Mouse (Mus musculus) right cerebral cortex, adult 18-20 months (tissue): ENCODE results near the gene Slc35f6.

ENCODE experiments used
- DNase-seq: peaks from one replicate; pipeline ENCODE4 v3.0.0; 2022; ENCODE audit warnings: mixed read lengths

Gene Slc35f6

DNA sequence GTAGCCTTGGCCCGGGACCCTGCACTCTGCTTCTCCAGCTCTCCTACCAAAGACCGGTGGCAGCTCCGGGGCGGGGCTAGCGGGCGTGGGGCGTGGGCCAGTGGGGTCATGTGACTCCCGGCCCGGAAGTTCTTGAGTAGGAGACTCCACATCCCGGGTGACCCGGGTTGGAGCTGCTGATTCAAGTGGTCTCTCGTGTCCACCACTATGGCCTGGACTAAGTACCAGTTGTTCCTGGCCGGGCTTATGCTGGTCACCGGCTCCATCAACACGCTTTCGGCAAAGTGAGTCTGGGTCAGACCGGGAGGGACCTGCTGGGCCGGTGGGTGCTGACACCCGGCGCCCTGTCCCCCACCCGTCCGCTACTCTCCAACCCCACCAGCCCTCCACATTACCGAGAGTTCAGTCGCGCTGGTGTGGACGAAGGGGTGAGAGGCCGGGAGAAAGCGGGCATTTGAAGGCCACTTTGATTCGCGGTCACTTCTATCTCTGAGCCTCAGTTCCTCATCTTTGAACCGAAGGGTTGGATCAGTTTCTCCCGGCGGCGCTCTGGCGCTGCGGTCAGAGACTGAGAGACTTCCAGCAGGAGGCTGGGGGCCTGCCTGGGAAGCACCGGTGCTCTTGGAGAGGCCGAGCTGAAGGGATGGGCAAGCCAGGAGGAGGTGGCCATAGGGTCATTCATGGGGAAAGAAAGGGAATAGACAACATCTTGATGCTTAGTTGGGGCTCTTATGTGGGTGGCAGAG lies at the start of gene Slc35f6:
TSS of gene Slc35f6 (plus strand) at position 119 of the 746 bp plus-strand sequence.
- peak; percentile 95 for DNase-seq

DNA sequence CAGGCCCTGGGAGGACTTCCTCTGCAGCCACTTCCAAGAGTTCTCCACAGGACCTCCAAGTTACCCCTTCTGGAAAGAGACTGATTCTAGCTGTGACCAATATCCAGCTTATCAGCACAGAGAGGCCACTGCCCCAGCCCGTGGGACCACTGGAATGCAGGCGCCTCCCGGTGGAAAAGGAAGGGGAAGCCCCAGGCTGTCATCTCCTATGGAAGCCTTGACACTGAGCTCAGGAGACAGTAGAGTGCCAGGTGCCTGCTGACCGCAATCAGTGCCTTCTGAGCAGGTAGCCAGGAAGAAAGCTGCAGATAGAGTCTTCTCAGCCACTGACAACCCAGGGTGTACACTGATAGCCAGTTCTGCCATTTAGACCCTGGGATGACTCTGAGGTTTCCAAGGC lies 46.3 kb upstream of the Slc35f6 start:
- no peak for DNase-seq

DNA sequence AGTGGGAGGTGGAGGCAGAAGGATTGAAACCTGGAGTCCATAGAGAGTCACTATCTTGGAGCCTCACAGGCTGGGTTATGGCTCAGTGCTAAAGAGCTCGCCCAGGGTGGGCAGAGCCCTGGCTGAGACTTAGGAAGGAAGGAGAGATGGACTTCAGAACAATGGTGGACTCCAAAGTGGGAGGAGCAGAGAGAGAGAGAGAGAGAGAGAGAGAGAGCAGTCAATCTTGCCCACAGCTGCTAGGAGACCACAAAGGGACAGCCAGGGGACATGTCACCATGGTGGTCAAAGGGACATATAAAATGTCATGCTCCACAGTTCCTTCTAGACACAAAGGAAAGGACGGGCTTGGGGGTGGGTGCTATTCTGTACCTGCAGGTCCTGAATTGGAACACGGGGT lies 44.5 kb upstream of the Slc35f6 start:
- DNase-seq, result no peak

DNA sequence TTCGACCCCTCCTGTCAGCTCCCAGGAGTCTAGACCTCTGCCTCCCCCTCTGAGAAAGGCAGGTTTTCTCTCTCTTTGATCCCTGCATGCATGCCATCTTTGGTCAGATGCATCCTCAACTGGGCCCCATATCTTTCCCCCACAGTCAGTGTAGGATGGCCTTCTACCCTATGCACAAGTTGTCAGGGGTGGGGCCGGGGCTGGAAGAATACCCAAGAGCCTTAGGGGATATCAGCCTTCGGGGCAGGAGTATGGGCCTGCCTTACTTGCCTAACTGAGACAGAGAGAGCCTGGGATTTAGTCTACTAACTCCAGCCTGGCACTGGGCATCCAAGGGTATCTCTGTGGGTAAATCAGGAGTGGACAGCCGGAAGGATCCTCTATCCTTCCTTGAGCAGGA lies 43.8 kb upstream of the Slc35f6 start:
- no peak for DNase-seq

DNA sequence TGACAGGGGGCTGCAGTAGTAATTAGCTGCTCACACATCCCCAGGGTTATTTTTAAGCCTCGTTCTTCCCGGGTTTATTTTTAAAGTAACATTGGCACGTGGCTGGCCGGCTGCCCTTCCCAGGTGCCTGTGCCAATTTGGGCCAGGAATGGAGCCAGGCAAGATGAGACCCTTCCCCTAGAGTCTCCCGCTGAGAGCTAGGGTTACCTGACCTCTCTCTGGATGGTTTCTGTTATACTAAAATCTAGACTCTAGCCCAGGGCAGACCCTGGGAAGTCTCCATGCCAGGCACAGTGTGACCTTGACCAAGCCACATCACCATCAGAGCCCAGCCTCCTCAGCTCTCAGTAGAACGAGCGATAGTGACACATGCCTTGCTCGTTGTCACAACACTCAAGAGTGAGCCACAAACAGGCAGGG lies 43.0 kb upstream of the Slc35f6 start:
- no peak for DNase-seq

DNA sequence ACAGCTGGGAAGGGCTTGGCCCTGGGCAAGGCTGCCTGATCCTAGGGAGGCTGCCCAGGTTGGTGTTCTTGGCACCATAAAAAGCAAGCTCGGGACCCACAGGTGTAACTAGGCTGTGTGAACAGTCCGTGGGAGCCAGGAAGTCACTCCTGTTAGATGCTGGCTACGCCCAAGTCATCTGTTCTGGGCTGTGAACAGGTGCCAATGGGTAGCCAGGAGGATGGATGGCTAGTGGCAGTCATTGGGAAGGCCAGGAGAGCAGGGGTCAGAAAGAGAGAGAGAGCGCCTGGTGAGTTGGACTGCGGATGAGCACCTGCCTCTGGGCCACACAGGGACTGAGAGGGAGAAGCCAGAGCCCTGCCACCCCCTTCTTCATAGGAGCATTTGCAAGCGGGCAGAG lies 42.1 kb upstream of the Slc35f6 start:
- no peak for DNase-seq

DNA sequence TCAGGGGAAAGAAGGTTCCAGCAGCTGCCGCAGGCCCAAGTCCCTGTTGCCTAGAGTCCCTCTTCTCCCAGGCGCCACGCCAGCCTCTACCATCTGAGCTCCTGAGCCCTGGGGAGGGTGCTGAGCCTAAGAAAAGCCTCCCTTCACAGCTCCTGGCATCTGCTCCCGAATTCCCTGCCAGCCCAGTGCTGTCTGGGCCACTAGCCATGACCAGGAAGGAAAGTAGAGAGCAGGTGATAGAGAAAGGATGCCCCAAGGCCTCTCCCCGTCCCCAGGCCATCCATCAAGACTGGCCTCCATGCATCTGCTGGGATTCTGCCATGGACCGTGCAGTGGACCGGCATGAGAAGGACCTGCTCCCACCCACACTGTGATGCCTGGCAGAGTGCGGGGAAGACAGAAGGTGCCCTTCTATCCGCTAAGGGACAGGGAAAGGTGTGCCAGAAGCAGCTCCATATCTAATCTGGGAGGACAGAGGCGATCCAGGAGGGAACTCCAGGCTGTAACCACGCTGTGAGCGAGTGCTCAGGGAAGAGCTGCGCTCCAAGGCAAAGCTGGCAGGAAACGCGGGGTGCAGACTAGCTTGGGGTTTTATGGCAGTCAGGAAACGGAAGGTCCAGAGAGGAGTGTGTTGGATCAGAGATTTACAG lies 41.2 kb upstream of the Slc35f6 start:
- DNase-seq, result peak; percentile 90

DNA sequence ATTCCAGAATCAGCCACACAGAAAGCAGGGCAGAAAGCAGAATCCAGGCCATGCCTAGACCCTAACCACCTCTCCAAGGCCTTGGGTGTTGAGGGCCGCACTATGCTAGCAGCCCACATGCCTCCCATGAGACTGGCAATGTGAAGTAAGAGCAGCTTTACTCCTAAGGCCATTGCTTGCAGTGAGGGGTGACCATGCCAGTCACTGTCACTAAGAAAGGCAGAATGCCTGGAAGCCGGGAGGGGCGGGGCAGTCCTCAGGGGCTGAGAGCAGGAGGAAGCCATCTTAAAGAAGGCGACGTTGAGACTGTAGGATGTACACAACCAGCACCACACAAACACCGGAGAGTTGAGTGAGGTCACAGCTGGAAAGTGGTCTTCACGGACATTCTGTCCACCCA lies 38.6 kb upstream of the Slc35f6 start:
- DNase-seq, result no peak

DNA sequence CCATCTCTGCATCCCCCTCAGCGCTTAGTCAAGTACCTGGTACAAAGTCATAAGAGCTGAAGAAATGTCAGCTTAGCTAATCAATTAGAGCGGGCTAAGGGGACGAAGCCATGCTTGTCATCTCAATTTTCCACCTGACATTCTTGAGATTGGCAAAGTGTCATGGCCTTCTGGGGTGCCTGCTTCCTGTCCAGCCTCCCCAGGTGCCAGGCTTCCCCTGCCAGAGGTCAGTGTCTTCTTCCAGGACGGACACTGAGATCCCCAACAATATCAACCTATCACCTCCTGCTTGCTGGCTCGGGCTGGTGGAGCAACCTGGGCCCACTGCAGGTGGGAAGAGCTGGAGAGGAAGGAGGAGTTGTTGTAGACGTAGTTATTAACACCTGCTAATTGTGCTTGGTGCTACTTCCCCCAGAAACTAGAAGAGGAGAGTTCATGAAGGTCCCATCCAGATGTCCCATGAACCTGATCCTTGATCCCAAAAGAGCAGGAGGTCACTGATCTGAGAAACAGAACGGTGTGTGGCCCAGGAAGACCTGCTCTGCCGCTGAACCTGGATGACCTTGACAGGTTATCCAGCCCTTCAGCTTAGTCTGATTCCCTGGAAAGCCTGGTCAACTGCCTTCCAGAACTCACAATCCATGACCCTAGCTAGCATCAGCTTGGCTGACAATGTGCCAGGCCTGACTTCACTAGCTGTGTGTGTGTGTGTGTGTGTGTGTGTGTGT lies 37.7 kb upstream of the Slc35f6 start:
- DNase-seq, result no peak

DNA sequence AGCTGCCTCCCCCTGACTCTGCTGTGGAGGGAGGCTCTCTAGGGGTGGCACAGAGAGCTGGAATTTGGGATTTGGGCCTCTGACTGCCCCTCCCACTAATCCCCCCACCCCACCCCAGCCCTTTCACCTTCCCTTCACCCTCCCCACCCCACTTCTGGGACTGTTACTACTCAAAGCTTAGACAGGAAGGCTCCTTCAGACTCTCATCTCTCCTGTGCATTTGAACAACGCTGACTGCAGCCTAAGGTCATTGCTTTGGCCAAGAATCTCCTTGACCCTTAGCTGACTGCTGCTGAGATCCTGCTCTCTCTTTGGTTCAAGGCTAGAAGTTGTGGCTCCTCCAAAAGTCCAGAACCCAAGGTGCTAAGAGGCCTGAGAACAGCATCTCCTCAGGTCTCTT lies 36.6 kb upstream of the Slc35f6 start:
- DNase-seq, result no peak

DNA sequence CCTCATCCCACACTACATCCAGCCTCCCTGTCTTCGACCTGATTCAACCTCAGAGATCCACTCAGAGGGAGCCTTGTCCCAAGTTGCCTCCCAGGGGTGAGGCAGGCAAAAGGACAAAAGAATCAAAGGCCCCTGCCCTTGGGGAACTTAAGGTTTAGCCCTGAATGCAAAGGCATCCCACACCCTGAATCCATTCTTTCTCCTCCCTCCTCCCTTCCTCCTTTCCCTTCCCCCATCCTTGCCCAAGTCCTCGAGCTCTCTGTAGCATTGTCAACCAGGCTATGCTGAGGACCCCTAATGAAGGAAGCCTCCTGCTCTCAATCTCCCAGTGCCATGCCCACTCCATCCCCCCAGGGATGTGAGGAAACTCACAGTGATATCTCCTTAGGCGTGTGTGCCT lies 36.0 kb upstream of the Slc35f6 start:
- no peak for DNase-seq

DNA sequence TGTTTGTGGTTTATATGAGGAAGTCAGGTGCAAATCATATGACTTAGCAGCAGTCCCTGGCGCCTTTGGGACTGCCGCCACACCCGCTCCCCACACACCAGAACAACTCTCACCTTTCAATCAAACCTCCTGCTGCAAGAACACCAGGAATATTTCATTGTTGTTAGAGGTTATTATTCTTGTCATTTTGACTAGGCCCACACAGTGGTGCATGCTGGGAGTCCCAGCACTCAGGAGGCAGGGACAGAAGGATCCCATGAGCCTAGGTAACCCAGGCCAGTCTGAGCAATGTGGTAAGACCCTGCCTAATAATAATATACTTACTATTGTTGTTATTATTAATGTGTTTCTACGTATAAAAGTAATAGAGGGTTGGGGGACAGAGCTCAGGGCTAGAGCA lies 35.2 kb upstream of the Slc35f6 start:
- no peak for DNase-seq

DNA sequence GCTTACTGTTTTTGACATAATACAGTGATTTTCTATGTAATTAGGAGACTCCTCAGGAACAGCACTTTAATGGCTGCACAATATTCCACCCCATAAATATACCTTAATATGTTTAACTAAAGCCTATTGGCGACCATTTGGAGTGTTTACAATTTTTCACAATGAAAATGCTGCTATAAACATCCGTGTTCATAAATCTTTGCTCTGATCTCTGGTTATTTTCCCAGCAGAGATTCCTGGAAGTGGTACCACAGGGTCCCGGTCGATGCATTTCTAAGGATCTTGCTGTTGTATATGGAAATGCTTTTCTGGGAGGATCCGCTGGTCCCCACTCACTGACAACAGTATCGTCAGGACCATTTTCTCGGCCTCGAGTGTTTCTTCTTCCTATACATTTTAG lies 34.5 kb upstream of the Slc35f6 start:
- no peak for DNase-seq

DNA sequence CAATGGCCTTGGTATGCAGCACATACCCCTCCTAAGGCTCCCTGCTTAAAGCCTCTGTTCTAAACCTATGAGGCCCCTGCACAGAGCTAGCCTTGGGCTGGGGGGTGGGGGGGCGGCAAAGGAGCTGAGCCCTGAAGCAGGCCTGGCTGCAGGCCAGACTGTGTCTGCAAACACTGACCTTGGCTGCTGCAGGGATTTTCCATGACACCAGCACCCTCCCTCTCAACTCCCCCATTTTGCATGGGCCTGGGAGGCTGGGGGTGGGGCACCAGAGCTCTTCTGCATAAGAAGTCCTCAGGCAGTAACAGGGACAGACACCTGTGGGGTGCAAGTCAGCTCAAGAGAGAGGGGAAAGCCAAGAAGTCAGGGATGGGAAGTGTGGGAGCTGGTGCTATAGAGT lies 33.5 kb upstream of the Slc35f6 start:
- DNase-seq, result no peak

DNA sequence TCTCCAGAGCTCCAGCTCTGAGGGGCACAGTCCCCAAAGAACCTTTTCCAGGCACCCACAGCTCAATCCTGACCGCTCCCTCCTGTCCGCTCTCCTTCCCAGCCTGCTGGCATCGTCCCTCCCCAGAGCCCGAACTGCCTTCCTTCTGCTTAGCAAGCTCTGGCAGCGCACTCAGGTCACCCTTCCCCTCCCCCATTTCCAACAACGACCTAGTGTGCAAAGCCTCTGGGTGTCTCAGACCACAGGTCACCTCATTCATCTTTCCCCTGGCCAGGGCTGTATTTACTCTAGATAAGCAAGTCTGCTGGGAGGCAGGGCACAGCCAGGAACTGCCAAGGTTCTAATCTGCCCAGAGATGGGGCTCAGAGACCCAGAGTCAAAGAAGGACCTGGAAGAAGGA lies 32.3 kb upstream of the Slc35f6 start:
- DNase-seq, result no peak

DNA sequence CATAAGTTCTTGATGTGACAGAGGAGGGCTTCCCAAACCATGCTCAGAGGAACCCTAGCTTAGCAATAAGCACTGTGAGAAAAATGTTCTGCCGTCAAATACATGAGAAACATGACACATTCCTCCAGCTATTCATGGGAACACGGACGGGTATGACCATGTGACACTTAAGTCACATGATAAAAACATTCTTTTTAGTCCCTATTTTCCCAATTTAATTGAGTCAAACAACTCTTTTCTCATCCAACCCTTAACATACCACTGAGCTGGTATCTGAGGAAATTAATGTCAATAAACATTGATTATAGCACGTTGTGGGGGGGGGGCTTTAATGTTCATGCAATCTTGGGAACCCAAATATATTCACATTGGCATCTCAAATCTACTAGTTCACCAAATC lies 31.9 kb upstream of the Slc35f6 start:
- no peak for DNase-seq

DNA sequence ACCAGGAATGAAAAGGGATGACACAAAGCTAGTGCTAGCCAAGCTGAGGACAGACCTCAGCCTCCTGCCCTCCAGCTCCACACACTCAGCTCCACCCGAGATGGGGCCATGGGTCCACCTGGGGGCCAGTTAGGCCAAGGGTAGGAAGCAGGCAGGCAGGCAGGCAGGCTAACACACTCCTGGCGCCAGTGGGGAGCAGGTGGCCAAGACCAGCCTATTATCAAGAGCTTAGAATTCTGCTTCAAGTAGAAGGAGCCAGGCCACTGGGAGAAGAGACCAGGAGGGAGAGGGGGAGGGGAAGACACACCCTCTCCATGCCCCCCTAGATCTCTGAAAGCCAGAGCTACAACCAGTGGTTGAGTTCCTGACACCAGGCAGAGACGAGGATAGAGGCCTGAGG lies 31.1 kb upstream of the Slc35f6 start:
- DNase-seq, result no peak

DNA sequence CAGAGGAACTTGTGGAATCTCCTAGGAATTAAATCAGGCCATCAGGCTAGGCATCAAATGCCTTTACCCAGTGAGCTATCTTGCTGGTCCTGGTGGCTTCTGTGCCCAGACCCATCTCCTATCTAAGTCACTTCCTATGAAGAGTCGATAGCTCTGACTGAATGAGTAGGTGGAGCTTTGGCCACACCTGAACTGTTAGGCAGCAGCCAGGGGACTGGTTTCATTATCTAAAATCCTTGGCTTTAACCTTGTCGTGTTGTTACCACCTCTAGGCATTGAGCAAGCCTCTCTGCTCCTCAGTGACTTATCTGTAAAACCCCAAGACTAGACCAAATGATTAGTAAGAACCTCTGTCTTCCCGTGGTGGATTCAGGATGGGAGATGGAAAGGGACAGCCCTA lies 30.4 kb upstream of the Slc35f6 start:
- no peak for DNase-seq

DNA sequence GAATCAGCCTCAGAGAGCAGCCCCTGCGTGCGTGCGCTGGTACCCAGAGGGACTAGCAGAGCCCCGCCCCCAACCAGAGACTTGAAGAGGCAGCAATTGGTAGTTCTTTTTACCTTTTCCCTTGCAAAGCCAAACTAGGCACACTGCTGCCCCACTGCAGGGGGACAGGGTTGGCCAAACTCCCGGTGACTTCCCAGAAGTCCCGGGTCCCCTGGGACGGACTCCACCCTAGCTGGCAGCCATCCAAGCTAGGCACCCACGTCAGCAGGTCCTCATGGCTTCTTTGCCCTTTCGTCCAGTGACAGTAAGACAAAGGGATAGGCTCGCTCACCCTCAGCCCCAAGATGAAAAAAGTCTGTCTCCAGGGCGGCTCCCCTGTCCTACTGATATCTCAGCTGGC lies 29.9 kb upstream of the Slc35f6 start:
- DNase-seq, result no peak

DNA sequence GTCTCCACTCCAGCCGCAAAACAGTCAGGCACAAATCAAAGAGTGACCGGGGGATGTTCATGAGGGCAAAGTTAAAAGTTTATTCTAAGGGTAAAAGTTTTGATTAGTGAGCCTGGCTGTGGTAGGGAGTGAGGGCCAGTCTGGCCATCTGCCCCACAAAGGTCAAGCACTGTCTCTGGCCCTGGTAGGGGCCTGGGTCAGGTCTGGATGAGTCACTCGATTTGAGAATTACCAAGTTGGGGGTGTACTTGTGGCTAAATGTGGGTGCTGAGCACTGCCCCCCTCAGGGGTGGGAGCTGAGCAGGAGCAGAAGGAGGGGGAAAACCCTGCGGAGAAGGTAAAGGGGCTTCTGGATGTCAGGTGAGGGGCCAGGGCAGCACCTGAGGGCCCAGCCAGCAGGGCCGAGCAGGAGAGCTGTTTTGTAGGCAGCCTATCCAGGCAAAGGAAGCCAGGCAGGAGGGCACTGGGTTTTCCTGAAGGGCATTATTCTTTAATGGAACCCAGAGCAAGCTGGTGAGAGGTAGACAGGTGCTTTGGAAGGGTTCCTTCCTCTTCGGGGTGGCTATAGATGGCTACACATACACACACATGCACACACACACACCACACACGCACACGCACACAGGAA lies 29.2 kb upstream of the Slc35f6 start:
- DNase-seq, result no peak

DNA sequence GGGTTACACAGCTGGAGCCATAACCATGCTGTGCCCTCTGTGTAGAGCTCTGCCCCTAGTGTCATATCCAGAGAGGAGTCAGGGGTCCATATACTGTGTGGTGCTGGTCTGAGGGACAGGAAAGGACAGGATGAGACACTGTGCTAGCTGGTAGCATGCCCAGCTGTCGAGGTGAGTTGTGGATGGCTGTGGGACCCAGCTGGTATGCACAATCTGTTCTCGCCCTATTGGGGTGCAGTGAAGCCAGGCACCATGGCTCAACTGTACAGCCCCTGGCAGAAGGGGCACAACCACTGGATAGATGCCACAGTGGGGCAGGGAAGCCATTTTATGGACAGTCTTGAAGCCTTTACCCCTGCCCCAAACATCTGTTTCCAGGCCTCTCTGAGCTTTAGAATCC lies 28.5 kb upstream of the Slc35f6 start:
- DNase-seq, result no peak

DNA sequence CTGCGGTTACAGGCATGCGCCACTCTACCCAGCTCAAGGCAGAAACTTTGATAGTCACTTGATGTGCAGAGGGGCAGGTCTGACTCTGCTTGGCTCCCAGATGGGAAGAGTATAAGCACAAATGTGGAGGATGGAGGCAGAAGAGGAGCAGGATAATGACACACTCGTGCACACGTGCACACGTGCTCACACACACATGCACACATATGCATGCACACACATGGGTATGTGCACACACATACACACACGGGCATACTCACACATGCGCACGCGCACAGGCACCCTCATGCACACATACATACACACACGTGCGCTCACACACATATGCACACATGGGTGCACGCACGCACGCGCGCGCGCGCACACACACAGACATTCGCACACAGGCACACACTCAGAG lies 27.2 kb upstream of the Slc35f6 start:
- DNase-seq, result no peak

DNA sequence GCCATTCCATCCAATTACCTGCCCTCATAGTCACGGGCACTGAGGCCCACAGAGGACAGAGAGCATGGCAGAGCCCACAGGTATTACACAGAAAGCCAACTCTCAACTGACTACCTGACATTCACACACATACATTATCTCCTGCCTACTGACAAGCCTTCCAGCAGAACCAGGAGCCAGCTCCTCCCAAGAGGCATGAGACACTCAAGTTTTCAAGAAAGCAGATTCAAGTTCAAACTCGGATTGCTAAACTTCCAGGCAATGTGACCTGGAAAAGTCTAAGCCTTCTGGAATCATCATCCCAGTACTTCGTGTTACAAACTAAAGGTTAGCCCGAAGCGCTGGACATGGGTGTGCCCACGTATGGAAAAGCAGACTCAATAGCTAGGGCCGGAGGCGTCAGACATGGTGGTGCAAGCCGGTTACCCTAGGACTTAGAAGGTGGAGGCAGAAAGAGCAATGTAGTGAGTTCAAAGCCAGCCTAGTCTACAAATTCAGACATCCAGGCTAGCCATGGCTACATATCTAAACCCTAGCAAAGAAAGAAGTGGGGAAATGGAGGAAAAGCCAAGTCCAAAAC lies 26.4 kb upstream of the Slc35f6 start:
- no peak for DNase-seq

DNA sequence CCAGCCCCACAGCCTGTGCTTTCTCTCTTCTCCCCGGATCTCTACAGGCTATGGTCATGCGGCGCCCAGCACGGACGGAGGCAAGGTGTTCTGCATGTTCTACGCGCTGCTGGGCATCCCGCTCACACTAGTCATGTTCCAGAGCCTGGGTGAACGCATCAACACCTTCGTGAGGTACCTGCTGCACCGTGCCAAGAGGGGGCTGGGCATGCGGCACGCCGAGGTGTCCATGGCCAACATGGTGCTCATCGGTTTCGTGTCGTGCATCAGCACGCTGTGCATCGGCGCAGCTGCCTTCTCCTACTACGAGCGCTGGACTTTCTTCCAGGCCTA lies 25.9 kb upstream of the Slc35f6 start:
- DNase-seq, result no peak
